Mouse (Mus musculus) embryonic facial prominence, embryonic 15.5 days (tissue): ENCODE results near the gene Znrd1. TPM values are rescaled to one million over a fixed set of nuclear protein-coding genes. Genes with fewer than 3 reads are reported as not detected.

Experiments used
- ATAC-seq: fragments of 200-750 bp; cut with Nextera tagmentation; 2 replicates; pipeline ENCODE4 v1.8.0; 2017; ENCODE audit warnings: low read depth, moderate TSS enrichment; ENCODE audit not compliant: insufficient number of reproducible peaks, low FRiP score, low TSS enrichment
- H3K27ac ChIP-seq: fragments of 300-500 bp; sonication (generic); replicated peaks from 2 replicates; pipeline ENCODE4 v1.5.1; 2015; ENCODE audit warnings: mild to moderate bottlenecking, inconsistent platforms
- H3K27me3 ChIP-seq: fragments of 300-500 bp; sonication (generic); 2 replicates; pipeline ENCODE4 v1.6.1; 2015; ENCODE audit warnings: inconsistent platforms
- H3K36me3 ChIP-seq: fragments of 300-500 bp; sonication (generic); 2 replicates; pipeline ENCODE4 v1.6.1; 2015; ENCODE audit warnings: mild to moderate bottlenecking, inconsistent platforms
- H3K4me1 ChIP-seq: fragments of 300-500 bp; sonication (generic); 2 replicates; pipeline ENCODE4 v1.6.1; 2015; ENCODE audit warnings: inconsistent platforms
- H3K4me2 ChIP-seq: fragments of 300-500 bp; sonication (generic); replicated peaks from 2 replicates; pipeline ENCODE4 v1.6.1; 2015; ENCODE audit warnings: mild to moderate bottlenecking, inconsistent platforms
- H3K4me3 ChIP-seq: fragments of 300-500 bp; sonication (generic); replicated peaks from 2 replicates; pipeline ENCODE4 v1.5.1; 2015; ENCODE audit warnings: mild to moderate bottlenecking, inconsistent platforms
- H3K9ac ChIP-seq: fragments of 300-500 bp; sonication (generic); 2 replicates; pipeline ENCODE4 v1.6.1; 2015; ENCODE audit warnings: inconsistent platforms
- H3K9me3 ChIP-seq: fragments of 300-500 bp; sonication (generic); replicated peaks from 2 replicates; pipeline ENCODE4 v1.6.1; 2016; ENCODE audit warnings: inconsistent platforms
- WGBS: fragments of 180-500 bp; shearing (Covaris S2); methylation state at CpG from one replicate; pipeline ENCODE4 v1.1.7; 2015; 5-methylcytosine and 5-hydroxymethylcytosine counted together
- polyA plus RNA-seq: library from polyadenylated mRNA; unstranded; fragments of >200 nt; fragmentation: Nextera tagmentation; extraction: Ambion mirVana; gene quantifications from 2 replicates; pipeline ENCODE4 v1.2.1, GENCODE M21; 2015

The Znrd1 gene
- polyA plus RNA-seq, 1 experiment from 2014 or later: 98.6 TPM

DNA sequence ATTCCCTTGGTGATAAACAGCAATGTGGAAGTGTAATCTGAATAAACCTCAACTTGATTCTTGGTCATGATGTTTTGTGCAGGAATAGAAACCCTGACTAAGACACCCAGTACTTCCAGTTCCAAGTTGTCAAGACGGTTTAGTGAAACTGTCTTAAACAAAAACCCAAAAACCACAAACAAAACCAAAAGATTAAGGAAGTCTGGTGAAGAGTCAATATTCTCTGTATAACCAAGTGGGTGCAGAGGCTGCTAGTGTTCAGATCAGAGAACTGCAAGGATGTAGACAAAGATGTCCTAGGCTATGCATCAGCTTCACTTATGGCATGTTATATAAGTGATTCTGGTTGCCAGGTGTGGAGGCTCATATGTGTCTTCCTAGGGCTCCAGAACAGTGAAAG lies 8.5 kb upstream of the Znrd1 start:
- H3K4me1 ChIP-seq: no peaks in the 10 kb centered on the region
- H3K9ac ChIP-seq: no peak overlapping the region
- 72% methylated on average over 1 of the region's 1 CpGs for WGBS
- H3K36me3 ChIP-seq: no peaks in the 10 kb centered on the region
- no peaks in the 10 kb centered on the region for H3K9me3 ChIP-seq
- ATAC-seq: no peak
- H3K4me3 ChIP-seq: no peak overlapping the region
- no peaks in the 10 kb centered on the region for H3K27me3 ChIP-seq
- no peak overlapping the region for H3K27ac ChIP-seq
- H3K4me2 ChIP-seq: no peak overlapping the region

- Histone ChIP-seq H3K4me3 (no peak overlapping the region), H3K4me2 (no peak overlapping the region), H3K9me3 (no peaks in the 10 kb centered on the region), H3K27me3 (no peaks in the 10 kb centered on the region), H3K9ac (no peak overlapping the region), H3K27ac (no peak overlapping the region), H3K36me3 (peaks cover 3% of the 10 kb centered on the region; the same call in 1 of the 2 replicates), H3K4me1 (peaks cover 11% of the 10 kb centered on the region)
- no peak for ATAC-seq
- 82% methylated on average over 1 of the region's 1 CpGs for WGBS
Measured at GRCm38 (mm10) chr17:36961125-36961524, 2.8 kb upstream of the Znrd1 start.

GRCm38 (mm10) chr17:36958884-36959283 lies 525 bp upstream of the Znrd1 start:
- peak overlapping the region; percentile 66 for H3K9ac ChIP-seq
- H3K36me3 ChIP-seq: peaks cover 15% of the 10 kb centered on the region
- ATAC-seq: no peak
- peaks cover 11% of the 10 kb centered on the region for H3K4me1 ChIP-seq
- H3K4me2 ChIP-seq: peak overlapping the region; percentile 62
- H3K27me3 ChIP-seq: no peaks in the 10 kb centered on the region
- peak overlapping the region; percentile 86 for H3K27ac ChIP-seq
- 10% methylated on average over 12 of the region's 12 CpGs for WGBS
- no peaks in the 10 kb centered on the region for H3K9me3 ChIP-seq
- peak overlapping the region; percentile 76 for H3K4me3 ChIP-seq

- WGBS: 91% methylated on average over 1 of the region's 1 CpGs
- Histone ChIP-seq H3K27me3 (no peaks in the 10 kb centered on the region), H3K4me1 (peaks cover 14% of the 10 kb centered on the region), H3K9me3 (no peaks in the 10 kb centered on the region), H3K27ac (no peak overlapping the region), H3K4me3 (no peak overlapping the region), H3K9ac (no peak overlapping the region), H3K4me2 (no peak overlapping the region), H3K36me3 (peaks cover 31% of the 10 kb centered on the region)
- ATAC-seq: no peak
Measured at GRCm38 (mm10) chr17:36953062-36953461, 5.3 kb downstream of the Znrd1 start.

- Histone ChIP-seq H3K4me3 (no peak overlapping the region), H3K36me3 (peaks cover 31% of the 10 kb centered on the region), H3K9me3 (no peaks in the 10 kb centered on the region), H3K27ac (no peak overlapping the region), H3K27me3 (no peaks in the 10 kb centered on the region), H3K9ac (no peak overlapping the region), H3K4me1 (peaks cover 12% of the 10 kb centered on the region), H3K4me2 (no peak overlapping the region)
- ATAC-seq: no peak
- WGBS: 87% methylated on average over 2 of the region's 2 CpGs
Measured at GRCm38 (mm10) chr17:36952631-36953030, 5.7 kb downstream of the Znrd1 start.

DNA sequence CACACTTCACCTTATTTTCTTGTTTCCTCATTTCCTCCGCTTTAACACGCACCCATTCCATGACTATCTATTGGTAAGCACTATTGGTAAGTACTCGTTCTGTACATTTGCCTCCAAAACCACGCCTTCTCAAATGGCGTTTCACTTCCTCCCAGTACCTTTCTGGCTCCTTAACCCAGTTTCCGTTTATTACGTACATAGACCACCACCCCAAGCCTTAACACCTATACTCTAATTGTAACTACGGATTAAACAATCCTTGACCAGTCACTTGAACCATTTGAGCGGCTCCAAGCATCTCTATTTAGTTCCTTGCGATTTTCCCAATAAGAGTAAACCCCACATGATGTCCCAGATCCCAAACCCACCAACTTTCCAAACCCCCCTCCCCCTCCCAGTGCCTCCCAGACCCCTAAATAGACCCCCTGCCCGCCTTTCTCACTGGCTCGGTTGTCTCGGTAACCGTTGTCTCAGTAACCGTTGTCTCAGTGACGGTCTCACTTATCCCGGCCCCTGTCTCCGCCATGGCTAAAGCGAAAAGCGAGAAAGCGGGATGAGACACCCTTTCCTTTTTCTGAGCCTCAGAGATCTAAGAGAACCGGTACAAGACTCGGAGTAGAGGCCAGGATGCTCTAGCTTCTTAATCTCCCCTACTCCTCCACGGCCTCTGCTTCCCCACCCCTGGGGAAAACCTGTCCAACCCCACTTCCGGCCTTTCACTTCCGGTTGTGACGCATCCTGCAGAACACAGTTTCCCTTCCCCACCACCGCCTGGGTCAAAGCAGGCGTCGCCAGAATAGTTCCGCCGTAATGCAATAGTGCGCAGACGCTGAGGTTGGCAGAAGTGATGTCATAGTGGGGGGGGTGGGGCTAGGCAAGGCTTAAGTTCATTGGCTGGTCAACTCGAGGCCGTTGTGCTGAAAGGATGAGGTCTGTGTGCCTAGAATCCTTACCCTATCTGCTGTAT lies 7.1 kb downstream of the Znrd1 start, which contains the start of gene Ppp1r11:
Gene Ppp1r11 (minus strand): TSS at position 761 of the 967 bp plus-strand sequence.
- Histone ChIP-seq H3K27ac (peak within 1 kb of the TSS; percentile 78), H3K4me2 (peak within 1 kb of the TSS; percentile 56)

DNA sequence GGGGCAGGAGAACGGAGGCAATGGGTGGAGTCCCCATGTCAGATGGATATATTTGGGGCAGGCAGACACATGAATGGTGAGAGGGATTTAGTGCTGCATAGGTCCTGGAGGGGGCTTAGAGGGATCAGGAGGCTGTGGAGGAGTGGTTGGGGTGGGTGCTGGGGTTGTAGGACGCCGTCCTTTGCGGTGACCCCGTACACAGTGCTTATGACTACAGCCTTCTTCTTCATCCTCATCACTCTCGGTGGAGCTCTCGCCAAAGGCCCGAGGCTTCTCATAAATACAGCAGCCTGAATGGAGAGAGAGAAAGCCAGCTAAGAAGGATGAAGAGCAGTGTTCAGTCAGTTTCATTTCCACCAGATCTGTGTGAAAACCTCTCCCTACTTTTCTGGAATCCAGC lies 9.1 kb downstream of the Znrd1 start:
- Histone ChIP-seq H3K4me2 (no peak overlapping the region), H3K9ac (no peak overlapping the region), H3K27me3 (peaks cover 26% of the 10 kb centered on the region), H3K27ac (no peak overlapping the region), H3K4me1 (peaks cover 19% of the 10 kb centered on the region), H3K36me3 (peaks cover 19% of the 10 kb centered on the region), H3K9me3 (no peaks in the 10 kb centered on the region), H3K4me3 (no peak overlapping the region)
- ATAC-seq: no peak
- WGBS: 93% methylated on average over 8 of the region's 8 CpGs

More for the DNA sequence above, 7.1 kb downstream of the Znrd1 start, which contains the start of gene Ppp1r11:
- Histone ChIP-seq H3K27me3 (peaks cover 6% of the 10 kb centered on the region), H3K9ac (peak within 1 kb of the TSS; percentile 76), H3K9me3 (no peaks in the 10 kb centered on the region), H3K36me3 (peaks cover 29% of the 10 kb centered on the region), H3K4me3 (peak within 1 kb of the TSS; percentile 73), H3K4me1 (peaks cover 19% of the 10 kb centered on the region)
- WGBS: 2% methylated on average over 36 of the region's 36 CpGs
- peak; percentile 96 for ATAC-seq

DNA sequence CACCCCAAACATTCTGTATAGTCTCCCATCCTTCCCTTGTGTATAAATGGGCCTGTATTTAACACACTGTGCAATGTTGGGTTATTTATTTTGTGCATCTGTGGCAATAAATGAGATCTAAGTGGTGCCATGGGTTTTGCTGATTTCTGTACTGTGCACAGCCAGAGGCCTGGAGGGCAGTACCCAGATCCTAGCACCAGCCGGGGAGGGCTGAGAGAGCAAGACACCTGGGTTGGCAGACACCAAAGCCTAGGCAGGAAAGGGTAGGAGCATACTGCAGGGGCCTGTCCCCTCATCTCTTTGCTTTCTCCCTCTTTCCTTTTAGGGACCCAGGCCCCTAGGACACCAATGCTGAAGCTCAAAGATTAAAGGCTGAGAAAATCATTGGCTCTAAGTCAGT lies 10.1 kb downstream of the Znrd1 start:
- 100% methylated on average over 1 of the region's 1 CpGs for WGBS
- Histone ChIP-seq H3K4me3 (no peak overlapping the region), H3K9ac (no peak overlapping the region), H3K27me3 (peaks cover 33% of the 10 kb centered on the region), H3K36me3 (peaks cover 14% of the 10 kb centered on the region), H3K4me1 (peaks cover 24% of the 10 kb centered on the region), H3K4me2 (no peak overlapping the region), H3K27ac (no peak overlapping the region), H3K9me3 (no peaks in the 10 kb centered on the region)
- ATAC-seq: no peak

GRCm38 (mm10) chr17:36947051-36947819 lies 11.1 kb downstream of the Znrd1 start:
- H3K27ac ChIP-seq: no peak overlapping the region
- peaks cover 44% of the 10 kb centered on the region for H3K27me3 ChIP-seq
- H3K4me1 ChIP-seq: peaks cover 34% of the 10 kb centered on the region
- peaks cover 13% of the 10 kb centered on the region for H3K36me3 ChIP-seq
- H3K4me2 ChIP-seq: peak overlapping the region; percentile 94
- WGBS: under 1% methylated on average over 62 of the region's 62 CpGs
- H3K9ac ChIP-seq: peak overlapping the region; percentile 29; the same call in 1 of the 2 replicates
- no peaks in the 10 kb centered on the region for H3K9me3 ChIP-seq
- H3K4me3 ChIP-seq: peak overlapping the region; percentile 48
- peak; percentile 36; the same call in 1 of the 2 replicates for ATAC-seq

DNA sequence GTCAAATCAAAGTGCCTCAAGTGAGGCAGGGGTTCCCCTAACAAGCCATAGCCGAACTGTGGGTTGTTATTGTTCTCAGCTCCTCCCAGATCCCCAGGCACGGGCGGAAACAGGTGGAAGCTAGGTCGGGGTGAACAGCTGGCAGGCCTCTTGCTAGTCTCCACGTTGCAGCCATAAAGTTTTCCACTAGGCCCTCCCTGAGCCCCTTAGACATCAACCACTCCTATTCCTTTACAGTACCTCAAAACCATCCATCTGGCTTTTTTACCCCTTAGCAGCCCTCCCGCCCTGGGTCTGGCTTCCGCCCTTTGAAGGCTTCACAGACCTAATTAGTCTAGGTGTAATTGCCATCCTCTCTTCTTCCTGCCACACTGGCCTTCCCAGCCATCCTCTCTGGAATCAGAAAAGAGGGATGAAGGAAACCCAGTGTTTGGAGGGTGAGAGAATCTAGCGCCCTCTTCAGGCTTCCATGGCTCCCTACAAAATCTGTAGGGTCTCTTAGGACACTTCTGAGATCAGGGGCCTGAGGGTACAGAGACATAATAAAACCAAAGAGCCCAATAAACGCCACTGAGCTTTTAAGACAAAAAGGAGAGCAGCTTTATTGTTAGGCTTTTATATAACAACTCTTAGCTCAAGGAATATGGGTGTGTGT lies 14.1 kb downstream of the Znrd1 start:
- H3K4me2 ChIP-seq: no peak overlapping the region

More for the DNA sequence above, 14.1 kb downstream of the Znrd1 start:
- Histone ChIP-seq H3K9ac (no peak overlapping the region), H3K27me3 (peaks cover 62% of the 10 kb centered on the region), H3K4me3 (0 out of 2 replicates have a peak overlapping the region, but pooled peaks have one; percentile 47), H3K4me1 (peaks cover 27% of the 10 kb centered on the region), H3K9me3 (no peaks in the 10 kb centered on the region), H3K27ac (no peak overlapping the region), H3K36me3 (peaks cover 10% of the 10 kb centered on the region)
- no peak for ATAC-seq
- 23% methylated on average over 9 of the region's 9 CpGs for WGBS
